Mouse (Mus musculus) forebrain, embryonic 10.5 days (tissue): ENCODE results near the gene Trip12. TPM values are rescaled to one million over a fixed set of nuclear protein-coding genes. Genes with fewer than 3 reads are reported as not detected.
A peak's percentile ranks its signal among the peaks of the same experiment; 100 is the strongest.

Experiments used
- DNase-seq: peaks from one replicate; pipeline ENCODE4 v3.0.0-alpha.2; 2017; ENCODE audit warnings: low spot score; ENCODE audit errors: extremely low spot score
- H3K27ac ChIP-seq: fragments of 300-500 bp; sonication (generic); 2 replicates; pipeline ENCODE4 v1.5.1; 2016; ENCODE audit warnings: mild to moderate bottlenecking
- H3K27me3 ChIP-seq: fragments of 300-500 bp; sonication (generic); 2 replicates; pipeline ENCODE4 v1.6.1; 2016; ENCODE audit warnings: mild to moderate bottlenecking; ENCODE audit not compliant: poor library complexity, severe bottlenecking
- H3K36me3 ChIP-seq: fragments of 300-500 bp; sonication (generic); replicated peaks from 2 replicates; pipeline ENCODE4 v1.6.1; 2016; ENCODE audit warnings: mild to moderate bottlenecking, moderate library complexity
- H3K4me1 ChIP-seq: fragments of 300-500 bp; sonication (generic); 2 replicates; pipeline ENCODE4 v1.6.1; 2016
- H3K4me3 ChIP-seq: fragments of 300-500 bp; sonication (generic); 2 replicates; pipeline ENCODE4 v1.5.1; 2016; ENCODE audit warnings: mild to moderate bottlenecking, moderate library complexity
- H3K9me3 ChIP-seq: fragments of 300-500 bp; sonication (generic); 2 replicates; pipeline ENCODE4 v1.6.1; 2016; ENCODE audit warnings: mild to moderate bottlenecking, moderate library complexity
- WGBS: fragments of 180-500 bp; shearing (Covaris S2); methylation state at CpG from one replicate; pipeline ENCODE4 v1.1.7; 2016; 5-methylcytosine and 5-hydroxymethylcytosine counted together
- polyA plus RNA-seq: library from polyadenylated mRNA; unstranded; fragments of >200 nt; fragmentation: Nextera tagmentation; extraction: Ambion mirVana; gene quantifications from 2 replicates; pipeline ENCODE4 v1.2.1, GENCODE M21; 2016

The Trip12 gene
- polyA plus RNA-seq, 1 experiment from 2014 or later, result 79.2 TPM

DNA sequence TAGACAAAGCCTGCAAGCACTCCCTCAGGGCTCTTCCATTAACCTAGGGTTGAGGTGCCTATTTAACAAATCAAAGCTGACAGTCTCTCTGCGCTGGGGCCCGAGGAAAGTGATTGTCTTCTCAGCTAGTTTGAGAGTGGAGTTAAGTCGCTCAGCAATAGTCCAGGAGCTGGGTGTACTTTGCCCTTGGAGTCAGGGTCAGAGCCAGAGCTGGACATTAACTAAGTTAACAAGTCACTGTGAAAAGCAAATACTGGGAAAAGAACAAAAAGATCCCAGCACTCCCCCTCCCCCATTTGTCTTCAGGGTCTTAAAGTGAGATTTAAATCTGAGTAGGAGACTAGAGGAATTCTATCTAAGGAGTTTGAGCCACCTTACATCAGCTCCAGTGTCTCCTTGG lies 31.8 kb upstream of the Trip12 start:
- Histone ChIP-seq H3K27me3 (no peaks in the 10 kb centered on the region), H3K4me3 (no peak overlapping the region), H3K27ac (0 out of 2 replicates have a peak overlapping the region, but pooled peaks have one; percentile 5), H3K36me3 (no peaks in the 10 kb centered on the region), H3K4me1 (peaks cover 21% of the 10 kb centered on the region), H3K9me3 (no peaks in the 10 kb centered on the region)
- 11% methylated on average over 3 of the region's 3 CpGs for WGBS
- DNase-seq, result no peak

DNA sequence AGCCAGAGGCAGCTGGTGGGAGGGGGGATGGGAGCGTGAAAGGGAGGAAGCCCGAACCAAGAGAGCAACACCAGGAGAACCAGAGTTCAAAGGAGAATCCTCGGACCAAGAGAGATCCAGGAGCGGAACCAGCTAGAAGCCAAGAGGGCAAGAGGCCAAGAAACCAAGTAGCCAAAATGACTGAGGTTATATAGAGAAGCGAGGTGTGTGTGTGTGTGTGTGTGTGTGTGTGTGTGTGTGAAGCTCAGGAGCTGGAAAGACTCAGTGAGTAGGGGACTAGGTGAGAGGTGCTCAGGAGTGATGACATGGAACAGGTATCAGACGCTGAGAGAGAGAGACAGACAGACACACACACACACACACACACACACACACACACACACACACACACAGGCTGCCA lies 30.8 kb upstream of the Trip12 start:
- H3K27ac ChIP-seq, result no peak overlapping the region
- peaks cover 21% of the 10 kb centered on the region for H3K4me1 ChIP-seq
- H3K27me3 ChIP-seq, result no peaks in the 10 kb centered on the region
- H3K9me3 ChIP-seq, result no peaks in the 10 kb centered on the region
- no peak for DNase-seq
- 78% methylated on average over 6 of the region's 6 CpGs for whole genome bisulfite sequencing
- H3K36me3 ChIP-seq, result no peaks in the 10 kb centered on the region
- H3K4me3 ChIP-seq, result no peak overlapping the region

DNA sequence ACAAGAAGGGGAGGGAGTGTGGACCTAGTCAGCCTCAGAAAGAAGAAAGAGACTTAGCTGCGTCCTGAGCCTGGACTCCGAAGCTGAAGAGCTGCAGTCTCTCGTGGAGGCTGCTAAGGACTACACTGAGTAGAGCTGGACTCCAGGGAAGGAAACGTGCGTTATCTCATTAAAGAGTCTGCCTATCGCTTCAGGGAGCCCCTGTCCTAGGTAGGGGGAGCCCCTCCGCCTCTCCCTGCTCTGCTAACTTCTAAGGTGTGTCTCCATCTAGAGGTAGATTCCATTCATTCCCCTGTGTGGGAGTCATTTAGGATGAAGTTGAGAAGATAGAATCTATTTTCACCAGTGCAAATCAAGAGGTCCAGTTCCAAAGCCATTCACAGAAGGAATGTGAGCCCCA lies 29.2 kb upstream of the Trip12 start:
- H3K27me3 ChIP-seq, result no peaks in the 10 kb centered on the region
- H3K9me3 ChIP-seq, result no peaks in the 10 kb centered on the region
- no peak for DNase-seq
- no peak overlapping the region for H3K4me3 ChIP-seq
- 43% methylated on average over 7 of the region's 7 CpGs for WGBS
- H3K4me1 ChIP-seq, result peaks cover 21% of the 10 kb centered on the region
- H3K27ac ChIP-seq, result no peak overlapping the region
- no peaks in the 10 kb centered on the region for H3K36me3 ChIP-seq

DNA sequence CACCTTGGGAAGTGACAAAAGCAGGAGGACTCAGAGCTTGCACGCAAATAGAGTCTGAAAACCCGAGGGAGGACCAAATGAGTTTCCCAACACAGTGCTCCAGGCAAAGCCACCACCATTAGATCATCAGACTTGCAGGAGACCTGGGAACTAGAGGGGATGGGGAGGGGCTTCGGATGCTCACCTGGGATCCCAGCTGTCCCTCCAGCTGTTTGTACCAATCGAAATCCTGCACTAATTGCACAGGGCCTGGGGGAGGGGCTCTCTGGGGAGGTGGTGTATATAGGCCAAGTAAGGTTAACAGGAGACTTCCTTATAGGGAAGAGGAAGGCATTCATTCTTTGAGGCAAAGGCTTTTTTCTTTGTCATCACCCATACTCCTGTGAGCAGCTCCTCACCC lies 28.5 kb upstream of the Trip12 start:
- WGBS, result 78% methylated on average over 4 of the region's 4 CpGs

DNA sequence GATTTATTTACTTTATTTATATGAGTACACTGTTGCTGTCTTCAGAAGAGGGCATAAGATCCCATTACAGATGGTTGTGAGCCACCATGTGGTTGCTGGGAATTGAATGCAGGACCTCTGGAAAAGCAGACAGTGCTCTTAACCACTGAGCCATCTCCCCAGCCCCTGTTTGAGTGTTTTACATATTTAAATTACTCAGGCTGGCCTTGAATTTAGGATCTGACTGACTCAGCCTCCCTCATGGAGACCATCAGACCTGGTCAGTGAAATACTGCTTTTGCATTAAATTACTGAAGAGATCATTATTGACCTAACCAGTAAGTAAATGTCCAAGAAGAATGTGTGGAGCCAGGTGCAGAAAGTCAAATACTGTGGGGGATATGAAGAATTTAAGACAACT lies 28.0 kb upstream of the Trip12 start:
- H3K27me3 ChIP-seq, result no peaks in the 10 kb centered on the region
- H3K36me3 ChIP-seq, result no peaks in the 10 kb centered on the region
- H3K4me3 ChIP-seq, result no peak overlapping the region
- H3K27ac ChIP-seq, result no peak overlapping the region
- peaks cover 14% of the 10 kb centered on the region for H3K4me1 ChIP-seq
- no peaks in the 10 kb centered on the region for H3K9me3 ChIP-seq
- no peak for DNase-seq

More for the DNA sequence above, 28.5 kb upstream of the Trip12 start:
- no peaks in the 10 kb centered on the region for H3K36me3 ChIP-seq
- H3K4me1 ChIP-seq, result peaks cover 16% of the 10 kb centered on the region
- H3K4me3 ChIP-seq, result no peak overlapping the region
- no peak for DNase-seq
- no peaks in the 10 kb centered on the region for H3K27me3 ChIP-seq
- no peak overlapping the region for H3K27ac ChIP-seq
- no peaks in the 10 kb centered on the region for H3K9me3 ChIP-seq

DNA sequence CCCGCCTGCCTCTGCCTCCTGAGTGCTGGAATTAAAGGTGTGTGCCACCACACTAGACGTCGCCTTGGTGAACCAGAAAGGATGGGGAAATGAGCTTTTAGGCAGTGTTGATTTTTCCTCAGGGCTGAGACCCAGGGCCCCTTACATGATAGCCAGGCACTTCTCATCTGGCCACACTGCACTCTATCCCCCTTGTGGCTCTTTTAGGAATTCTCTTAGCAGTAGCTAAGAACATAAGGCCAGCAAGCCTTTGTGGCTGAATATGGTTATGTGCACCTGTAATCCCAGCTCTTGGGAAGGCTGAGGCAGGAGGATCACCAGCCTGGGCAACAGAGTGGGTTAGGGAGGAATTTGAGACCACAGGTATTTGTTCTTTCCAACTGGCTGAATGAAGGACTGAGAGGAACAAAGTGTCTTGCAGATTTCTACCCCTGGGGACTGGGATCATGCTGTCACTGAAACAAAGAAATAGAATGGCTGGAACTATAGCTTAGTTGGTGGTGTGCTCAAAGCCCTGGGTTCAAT lies 26.5 kb upstream of the Trip12 start:
- Histone ChIP-seq H3K4me1 (peaks cover 7% of the 10 kb centered on the region), H3K9me3 (no peaks in the 10 kb centered on the region), H3K27me3 (no peaks in the 10 kb centered on the region), H3K27ac (no peak overlapping the region), H3K36me3 (no peaks in the 10 kb centered on the region), H3K4me3 (no peak overlapping the region)
- 98% methylated on average over 3 of the region's 3 CpGs for WGBS
- no peak for DNase-seq

DNA sequence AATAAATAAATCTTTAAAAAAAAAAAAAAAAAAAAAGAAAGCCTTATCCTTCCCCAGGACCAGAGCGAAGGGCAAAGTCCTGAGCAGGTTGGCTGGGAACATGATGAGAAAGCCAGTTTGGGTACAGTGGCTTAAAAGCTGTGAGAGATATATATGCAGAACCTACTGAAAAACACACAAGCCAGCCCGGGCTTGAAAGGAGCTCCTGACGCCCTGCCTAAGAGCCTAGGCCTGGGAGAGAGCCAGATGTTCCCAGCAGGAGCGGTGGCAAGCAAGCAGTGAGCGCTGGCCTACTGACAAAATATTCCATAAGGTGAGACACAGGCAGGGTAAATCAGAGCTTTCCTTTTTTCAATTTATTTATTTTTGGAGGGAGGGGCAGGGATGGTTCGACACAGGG lies 25.9 kb upstream of the Trip12 start:
- WGBS, result 94% methylated on average over 6 of the region's 6 CpGs
- DNase-seq, result no peak
- Histone ChIP-seq H3K27ac (no peak overlapping the region), H3K4me1 (peaks cover 5% of the 10 kb centered on the region), H3K36me3 (no peaks in the 10 kb centered on the region), H3K27me3 (no peaks in the 10 kb centered on the region), H3K4me3 (no peak overlapping the region), H3K9me3 (no peaks in the 10 kb centered on the region)

DNA sequence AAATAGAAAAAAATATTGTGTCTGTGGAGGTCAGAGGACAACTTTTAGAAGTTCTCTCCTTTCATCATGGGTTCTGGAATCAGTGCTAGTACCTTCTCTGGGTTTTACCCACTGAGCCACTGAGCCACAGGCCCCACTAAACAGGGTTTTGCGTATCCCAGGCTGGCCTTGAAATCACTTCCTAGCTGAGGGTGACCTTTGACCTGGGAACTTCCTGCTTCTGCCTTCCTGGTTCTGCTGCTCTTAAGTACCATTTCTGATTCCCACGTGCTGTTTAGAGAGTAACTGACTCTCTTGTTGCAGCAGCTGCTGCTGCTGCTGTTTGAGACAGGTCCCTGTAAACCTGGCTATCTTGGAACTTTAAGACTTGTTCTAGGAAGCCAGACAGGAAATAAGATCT lies 24.3 kb upstream of the Trip12 start:
- no peak for DNase-seq
- no peak overlapping the region for H3K4me3 ChIP-seq
- 73% methylated on average over 2 of the region's 2 CpGs for WGBS
- H3K27ac ChIP-seq, result no peak overlapping the region
- no peaks in the 10 kb centered on the region for H3K27me3 ChIP-seq
- peaks cover 5% of the 10 kb centered on the region for H3K4me1 ChIP-seq
- no peaks in the 10 kb centered on the region for H3K9me3 ChIP-seq
- no peaks in the 10 kb centered on the region for H3K36me3 ChIP-seq

DNA sequence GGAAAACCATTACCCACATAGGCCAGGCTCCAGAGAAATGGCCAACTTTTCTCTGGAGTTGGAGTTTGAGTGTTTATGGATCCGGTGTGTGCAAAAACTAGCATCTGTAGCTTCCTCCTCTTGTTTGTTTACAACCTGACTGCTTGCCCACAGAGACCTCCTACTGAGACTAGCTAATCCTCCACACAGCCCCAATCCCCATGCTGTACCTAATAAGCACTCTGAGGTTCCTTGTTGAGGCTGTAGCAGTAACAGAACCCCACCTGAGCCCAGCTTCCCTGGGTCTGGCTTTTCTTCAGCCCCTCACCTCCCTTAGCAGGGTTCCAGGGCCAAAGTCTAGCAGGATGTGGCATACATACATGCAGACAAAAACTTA lies 20.9 kb upstream of the Trip12 start:
- WGBS, result 63% methylated on average over 1 of the region's 1 CpGs
- Histone ChIP-seq H3K36me3 (no peaks in the 10 kb centered on the region), H3K4me1 (no peaks in the 10 kb centered on the region), H3K9me3 (no peaks in the 10 kb centered on the region), H3K27ac (no peak overlapping the region), H3K4me3 (no peak overlapping the region), H3K27me3 (no peaks in the 10 kb centered on the region)
- no peak for DNase-seq

DNA sequence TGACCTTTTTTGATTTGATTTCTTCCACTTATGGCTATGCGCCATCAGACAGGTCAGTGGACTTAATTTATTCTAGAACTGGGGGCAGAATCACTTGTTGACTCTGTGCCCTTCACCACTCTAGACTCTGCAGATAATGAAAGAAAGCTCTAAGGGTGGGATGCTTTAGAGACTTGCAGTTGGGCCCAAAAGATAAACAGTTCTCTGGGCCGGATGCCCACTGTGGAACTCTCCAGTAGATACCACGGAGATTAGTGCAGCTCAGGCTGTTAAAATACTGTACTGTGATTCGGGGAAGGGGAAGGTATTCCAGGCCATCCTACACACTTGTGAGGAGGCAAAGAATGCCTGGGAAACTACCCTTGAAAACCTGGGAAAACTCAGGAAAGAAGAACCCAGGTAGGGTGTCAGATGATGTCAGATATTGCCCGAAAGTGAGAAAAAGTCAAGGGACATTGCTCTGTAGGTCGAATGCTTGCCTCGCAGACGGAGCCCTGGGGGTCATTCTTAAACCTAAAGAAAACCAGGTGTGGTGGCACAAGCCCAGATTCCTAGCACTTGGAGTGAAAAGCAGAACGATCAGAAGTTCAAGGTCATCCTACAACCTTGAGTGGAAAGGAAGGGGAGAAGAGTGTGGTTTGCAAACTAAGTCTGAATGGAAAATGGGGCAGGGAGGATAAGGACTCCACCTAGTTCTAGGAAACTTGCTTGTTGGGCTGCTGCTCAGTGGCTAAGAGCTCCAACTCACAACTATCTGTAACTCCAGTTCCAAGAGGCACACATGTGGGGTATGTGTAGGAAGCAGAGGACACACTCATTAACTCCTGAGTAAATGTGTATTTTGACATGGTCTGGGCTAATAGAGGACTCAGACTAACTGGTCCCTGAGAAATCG lies 20.3 kb upstream of the Trip12 start:
- Histone ChIP-seq H3K4me3 (no peak overlapping the region), H3K36me3 (no peaks in the 10 kb centered on the region), H3K27me3 (no peaks in the 10 kb centered on the region), H3K4me1 (no peaks in the 10 kb centered on the region), H3K27ac (no peak overlapping the region), H3K9me3 (no peaks in the 10 kb centered on the region)
- no peak for DNase-seq
- 84% methylated on average over 10 of the region's 10 CpGs for WGBS

DNA sequence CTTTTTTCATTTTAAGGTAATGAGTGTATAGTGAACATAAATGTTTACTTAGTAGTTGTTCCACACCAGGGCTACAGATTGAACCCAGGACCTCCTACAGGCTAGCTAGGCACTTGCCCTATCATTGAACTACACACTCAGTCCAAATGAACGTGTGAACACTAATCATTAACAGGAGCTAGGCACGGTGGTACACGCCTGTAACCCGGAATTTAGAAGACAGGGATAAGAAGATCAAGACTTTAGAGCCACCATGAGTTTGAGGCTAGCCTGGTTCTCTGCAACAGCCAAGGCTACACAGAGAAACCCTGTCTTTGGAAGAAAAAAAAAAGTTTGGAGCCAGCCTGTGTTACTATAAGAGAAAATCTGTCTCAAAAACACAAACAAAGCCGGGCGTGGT lies 19.3 kb upstream of the Trip12 start:
- H3K9me3 ChIP-seq, result no peaks in the 10 kb centered on the region
- no peaks in the 10 kb centered on the region for H3K36me3 ChIP-seq
- no peaks in the 10 kb centered on the region for H3K4me1 ChIP-seq
- no peak overlapping the region for H3K4me3 ChIP-seq
- H3K27ac ChIP-seq, result no peak overlapping the region
- WGBS, result 92% methylated on average over 6 of the region's 6 CpGs
- DNase-seq, result no peak
- H3K27me3 ChIP-seq, result no peaks in the 10 kb centered on the region

DNA sequence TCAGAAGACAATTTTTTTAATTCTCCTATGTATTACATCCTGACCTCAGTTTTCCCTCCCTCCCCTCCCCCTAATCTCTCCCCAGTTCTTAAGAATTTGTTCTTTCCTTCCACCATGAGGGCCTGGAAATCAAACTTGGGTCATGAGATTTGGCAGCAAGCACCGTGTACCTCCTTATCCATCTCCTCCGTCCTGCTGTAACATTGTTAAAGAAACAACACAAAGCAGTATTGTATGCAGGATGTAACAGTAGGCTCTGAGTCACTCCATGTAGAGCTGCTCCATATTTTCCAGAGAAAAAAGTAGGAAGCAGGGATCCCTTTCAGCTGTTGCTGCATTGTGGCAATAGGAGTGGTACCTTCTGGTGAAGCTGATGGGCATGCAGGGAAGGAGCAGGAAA lies 15.4 kb upstream of the Trip12 start:
- Histone ChIP-seq H3K4me3 (no peak overlapping the region), H3K4me1 (peaks cover 10% of the 10 kb centered on the region), H3K27ac (no peak overlapping the region), H3K27me3 (no peaks in the 10 kb centered on the region), H3K36me3 (no peaks in the 10 kb centered on the region), H3K9me3 (no peaks in the 10 kb centered on the region)
- WGBS, result 84% methylated on average over 2 of the region's 2 CpGs
- DNase-seq, result no peak

DNA sequence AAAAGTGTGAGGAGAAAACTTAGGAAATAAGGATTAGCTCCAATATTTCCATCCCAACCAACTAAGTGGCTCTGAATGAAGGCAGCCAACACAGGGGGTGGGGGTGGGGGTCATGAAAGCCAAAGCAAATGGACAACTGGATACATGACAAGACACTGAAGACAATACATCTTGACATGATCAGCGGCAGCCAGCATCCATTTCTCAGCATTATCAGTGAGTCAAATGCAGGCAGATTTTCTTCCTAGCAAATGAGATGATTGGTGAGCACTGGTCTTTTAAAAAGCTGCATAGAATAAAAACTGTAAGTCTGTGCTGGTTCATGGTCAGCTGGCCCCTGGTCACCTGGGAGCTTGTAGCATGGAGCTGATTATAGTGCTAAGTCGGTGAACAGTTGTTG lies 14.7 kb upstream of the Trip12 start:
- Histone ChIP-seq H3K36me3 (no peaks in the 10 kb centered on the region), H3K27me3 (no peaks in the 10 kb centered on the region), H3K27ac (no peak overlapping the region), H3K4me1 (peaks cover 10% of the 10 kb centered on the region), H3K4me3 (no peak overlapping the region), H3K9me3 (no peaks in the 10 kb centered on the region)
- WGBS, result 92% methylated on average over 2 of the region's 2 CpGs
- no peak for DNase-seq
